Mouse (Mus musculus): ENCODE data around the gene Akap6. TPM values are rescaled to one million over a fixed set of nuclear protein-coding genes. Genes with fewer than 3 reads are reported as not detected.

The Akap6 gene
- polyA plus RNA-seq, 1 experiment from 2014 or later: 28.7 TPM

GRCm38 (mm10) chr12:52794131-52794530 lies 94.9 kb downstream of the Akap6 start:
- Histone ChIP-seq H3K4me3 (replicated peaks) (no peak overlapping the region), H3K27me3 (no peaks in the 10 kb centered on the region), H3K9ac (replicated peaks) (no peak overlapping the region), H3K36me3 (0 out of 2 replicates have a peak, but pooled peaks cover 10% of the 10 kb centered on the region), H3K4me2 (replicated peaks) (no peak overlapping the region), H3K9me3 (no peaks in the 10 kb centered on the region), H3K4me1 (replicated peaks) (peaks cover 52% of the 10 kb centered on the region), H3K27ac (no peak overlapping the region)
- 83% methylated on average over 4 of the region's 4 CpGs for WGBS
- no peak for ATAC-seq

GRCm38 (mm10) chr12:52795551-52796470 lies 96.6 kb downstream of the Akap6 start:
- H3K9me3 ChIP-seq: no peaks in the 10 kb centered on the region
- no peak for ATAC-seq
- 0 out of 2 replicates have a peak, but pooled peaks cover 16% of the 10 kb centered on the region for H3K36me3 ChIP-seq
- WGBS: 90% methylated on average over 18 of the region's 18 CpGs
- peak overlapping the region; percentile 51; the same call in 1 of the 2 replicates for H3K27ac ChIP-seq
- H3K4me1 ChIP-seq (replicated peaks): peaks cover 35% of the 10 kb centered on the region
- H3K9ac ChIP-seq (replicated peaks): no peak overlapping the region
- H3K4me2 ChIP-seq (replicated peaks): no peak overlapping the region
- H3K4me3 ChIP-seq (replicated peaks): no peak overlapping the region
- no peaks in the 10 kb centered on the region for H3K27me3 ChIP-seq

GRCm38 (mm10) chr12:52796471-52796795 lies 97.2 kb downstream of the Akap6 start:
- 26% methylated on average over 4 of the region's 4 CpGs for whole genome bisulfite sequencing
- no peak overlapping the region for H3K4me2 ChIP-seq (replicated peaks)

GRCm38 (mm10) chr12:52799717-52800116 lies 100.5 kb downstream of the Akap6 start:
- no peak overlapping the region for H3K9ac ChIP-seq (replicated peaks)
- no peak for ATAC-seq
- no peak overlapping the region for H3K4me2 ChIP-seq (replicated peaks)
- no peak overlapping the region for H3K4me3 ChIP-seq (replicated peaks)
- WGBS: 96% methylated on average over 9 of the region's 9 CpGs
- no peaks in the 10 kb centered on the region for H3K9me3 ChIP-seq
- H3K4me1 ChIP-seq (replicated peaks): peaks cover 13% of the 10 kb centered on the region
- H3K27me3 ChIP-seq: no peaks in the 10 kb centered on the region
- H3K36me3 ChIP-seq: peaks cover 32% of the 10 kb centered on the region
- H3K27ac ChIP-seq: no peak overlapping the region

More at GRCm38 (mm10) chr12:52796471-52796795, 97.2 kb downstream of the Akap6 start:
- Histone ChIP-seq H3K4me1 (replicated peaks) (peaks cover 29% of the 10 kb centered on the region), H3K27me3 (no peaks in the 10 kb centered on the region), H3K27ac (no peak overlapping the region), H3K9me3 (no peaks in the 10 kb centered on the region), H3K9ac (replicated peaks) (no peak overlapping the region), H3K4me3 (replicated peaks) (no peak overlapping the region), H3K36me3 (peaks cover 18% of the 10 kb centered on the region; the same call in 1 of the 2 replicates)
- 0 out of 2 replicates have a peak, but pooled peaks have one; percentile 31 for ATAC-seq

- 78% methylated on average over 3 of the region's 3 CpGs for WGBS
- H3K4me2 ChIP-seq (replicated peaks): no peak overlapping the region
- H3K9ac ChIP-seq (replicated peaks): no peak overlapping the region
- H3K4me3 ChIP-seq (replicated peaks): no peak overlapping the region
- no peaks in the 10 kb centered on the region for H3K9me3 ChIP-seq
- ATAC-seq: no peak
- H3K4me1 ChIP-seq (replicated peaks): no peaks in the 10 kb centered on the region
- H3K27me3 ChIP-seq: no peaks in the 10 kb centered on the region
- peaks cover 31% of the 10 kb centered on the region for H3K36me3 ChIP-seq
- H3K27ac ChIP-seq: no peak overlapping the region
These were observed 107.1 kb downstream of the Akap6 start for GRCm38 (mm10) chr12:52806273-52806672.

- H3K4me3 ChIP-seq (replicated peaks): no peak overlapping the region
- peaks cover 8% of the 10 kb centered on the region for H3K4me1 ChIP-seq (replicated peaks)
- no peak overlapping the region for H3K4me2 ChIP-seq (replicated peaks)
- ATAC-seq: 0 out of 2 replicates have a peak, but pooled peaks have one; percentile 24
- WGBS: 57% methylated on average over 7 of the region's 7 CpGs
- H3K27me3 ChIP-seq: no peaks in the 10 kb centered on the region
- 0 out of 2 replicates have a peak, but pooled peaks cover 4% of the 10 kb centered on the region for H3K9me3 ChIP-seq
- H3K9ac ChIP-seq (replicated peaks): no peak overlapping the region
- H3K27ac ChIP-seq: no peak overlapping the region
- peaks cover 15% of the 10 kb centered on the region for H3K36me3 ChIP-seq
These were observed 119.4 kb downstream of the Akap6 start for GRCm38 (mm10) chr12:52818588-52818987.

GRCm38 (mm10) chr12:52824774-52825173 lies 125.6 kb downstream of the Akap6 start:
- H3K9me3 ChIP-seq: 0 out of 2 replicates have a peak, but pooled peaks cover 4% of the 10 kb centered on the region
- no peak overlapping the region for H3K9ac ChIP-seq (replicated peaks)
- H3K4me2 ChIP-seq (replicated peaks): no peak overlapping the region
- H3K4me3 ChIP-seq (replicated peaks): no peak overlapping the region
- H3K27me3 ChIP-seq: no peaks in the 10 kb centered on the region
- WGBS: 91% methylated on average over 5 of the region's 5 CpGs
- no peak overlapping the region for H3K27ac ChIP-seq
- no peaks in the 10 kb centered on the region for H3K4me1 ChIP-seq (replicated peaks)
- peaks cover 20% of the 10 kb centered on the region for H3K36me3 ChIP-seq
- no peak for ATAC-seq

GRCm38 (mm10) chr12:52828944-52829736 lies 130.0 kb downstream of the Akap6 start:
- H3K4me3 ChIP-seq (replicated peaks): no peak overlapping the region
- no peak overlapping the region for H3K4me2 ChIP-seq (replicated peaks)
- peaks cover 26% of the 10 kb centered on the region for H3K4me1 ChIP-seq (replicated peaks)
- ATAC-seq: no peak
- WGBS: 90% methylated on average over 14 of the region's 14 CpGs
- H3K27me3 ChIP-seq: no peaks in the 10 kb centered on the region
- H3K36me3 ChIP-seq: peaks cover 8% of the 10 kb centered on the region; the same call in 1 of the 2 replicates
- no peaks in the 10 kb centered on the region for H3K9me3 ChIP-seq
- no peak overlapping the region for H3K9ac ChIP-seq (replicated peaks)
- H3K27ac ChIP-seq: no peak overlapping the region

GRCm38 (mm10) chr12:52831782-52832181 lies 132.6 kb downstream of the Akap6 start:
- ATAC-seq: no peak
- peak overlapping the region; percentile 51 for H3K27ac ChIP-seq
- H3K9me3 ChIP-seq: no peaks in the 10 kb centered on the region
- 0 out of 2 replicates have a peak overlapping the region, but pooled peaks have one; percentile 5 for H3K4me3 ChIP-seq (replicated peaks)
- H3K9ac ChIP-seq (replicated peaks): peak overlapping the region; percentile 28; the same call in 1 of the 2 replicates
- H3K27me3 ChIP-seq: no peaks in the 10 kb centered on the region
- H3K36me3 ChIP-seq: peaks cover 8% of the 10 kb centered on the region; the same call in 1 of the 2 replicates
- H3K4me1 ChIP-seq (replicated peaks): peaks cover 52% of the 10 kb centered on the region
- WGBS: 12% methylated on average over 9 of the region's 9 CpGs
- H3K4me2 ChIP-seq (replicated peaks): peak overlapping the region; percentile 34; the same call in 1 of the 2 replicates

- WGBS: 9% methylated on average over 4 of the region's 4 CpGs
These were observed 133.0 kb downstream of the Akap6 start for GRCm38 (mm10) chr12:52832230-52832629.

GRCm38 (mm10) chr12:52833141-52833540 lies 134.0 kb downstream of the Akap6 start:
- no peaks in the 10 kb centered on the region for H3K9me3 ChIP-seq
- WGBS: 54% methylated on average over 6 of the region's 6 CpGs

More at GRCm38 (mm10) chr12:52832230-52832629, 133.0 kb downstream of the Akap6 start:
- no peaks in the 10 kb centered on the region for H3K27me3 ChIP-seq
- H3K4me3 ChIP-seq (replicated peaks): no peak overlapping the region
- H3K9me3 ChIP-seq: no peaks in the 10 kb centered on the region
- 0 out of 2 replicates have a peak overlapping the region, but pooled peaks have one; percentile 51 for H3K27ac ChIP-seq
- no peak for ATAC-seq
- no peak overlapping the region for H3K4me2 ChIP-seq (replicated peaks)
- H3K9ac ChIP-seq (replicated peaks): no peak overlapping the region
- peaks cover 5% of the 10 kb centered on the region; the same call in 1 of the 2 replicates for H3K36me3 ChIP-seq
- H3K4me1 ChIP-seq (replicated peaks): peaks cover 52% of the 10 kb centered on the region

More at GRCm38 (mm10) chr12:52833141-52833540, 134.0 kb downstream of the Akap6 start:
- H3K4me2 ChIP-seq (replicated peaks): no peak overlapping the region
- ATAC-seq: no peak
- no peak overlapping the region for H3K27ac ChIP-seq
- no peak overlapping the region; the same call in 1 of the 2 replicates for H3K9ac ChIP-seq (replicated peaks)
- no peaks in the 10 kb centered on the region for H3K27me3 ChIP-seq
- H3K4me3 ChIP-seq (replicated peaks): no peak overlapping the region
- H3K36me3 ChIP-seq: peaks cover 4% of the 10 kb centered on the region; the same call in 1 of the 2 replicates
- H3K4me1 ChIP-seq (replicated peaks): peaks cover 52% of the 10 kb centered on the region

Measured in midbrain, embryonic 13.5 days (tissue).